Mouse (Mus musculus) small intestine, adult 2 months (tissue): ENCODE measurements around the gene Hhex.

Experiments
- CTCF ChIP-seq: fragments of 200-500 bp; IDR thresholded peaks from 2 replicates; pipeline ENCODE4 v1.5.1; 2012; ENCODE audit warnings: low read depth, mild to moderate bottlenecking, control low read depth, inconsistent platforms, low read length, moderate library complexity, mixed read lengths; ENCODE audit not compliant: insufficient replicate concordance, insufficient read length; ENCODE audit errors: extremely low read depth
- POLR2A ChIP-seq: fragments of 200-500 bp; IDR thresholded peaks from 2 replicates; pipeline ENCODE4 v1.6.1; 2012; ENCODE audit warnings: low read depth, mild to moderate bottlenecking, control low read depth, inconsistent platforms, low read length, moderate library complexity

- no peak for TF ChIP-seq CTCF
- TF ChIP-seq POLR2A: no peak
These were observed 42.7 kb upstream of the Hhex start for GRCm38 (mm10) chr19:37391869-37392268.
